Mouse (Mus musculus): ENCODE data around the gene Cdh4. TPM values are rescaled to one million over a fixed set of nuclear protein-coding genes. Genes with fewer than 3 reads are reported as not detected.

The Cdh4 gene
- polyA plus RNA-seq, 1 experiment from 2014 or later, result 23.0 TPM

DNA sequence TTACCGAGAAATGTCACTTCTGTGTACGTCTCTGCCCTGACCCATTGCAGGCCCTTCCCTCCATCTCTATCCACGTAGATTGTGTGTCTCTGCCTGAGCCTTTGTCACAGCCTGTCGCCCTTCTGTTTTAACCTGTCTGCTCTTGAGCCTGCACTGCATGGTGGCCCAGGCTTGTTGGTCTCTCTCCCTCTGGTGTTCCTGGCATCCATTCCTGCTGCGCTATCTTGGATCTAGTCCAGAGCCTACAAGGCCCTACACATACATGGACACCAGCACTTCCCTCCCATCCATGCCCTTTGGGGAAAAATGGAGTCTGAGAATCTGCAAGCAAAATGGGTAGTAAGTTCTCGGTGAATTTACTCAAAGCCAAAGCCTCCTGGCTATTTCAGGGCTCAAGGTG lies 91.0 kb downstream of the Cdh4 start:
- Histone ChIP-seq H3K36me3 (ENCODE audit: insufficient read depth, low read length) (no peaks in the 10 kb centered on the region), H3K9ac (replicated peaks; ENCODE audit: low read length) (no peak overlapping the region), H3K4me2 (replicated peaks; ENCODE audit: low read depth, low read length) (no peak overlapping the region), H3K27me3 (ENCODE audit: insufficient read depth, low read length) (no peaks in the 10 kb centered on the region), H3K27ac (ENCODE audit: low read length) (no peak overlapping the region), H3K4me3 (ENCODE audit: low read length) (no peak overlapping the region), H3K4me1 (ENCODE audit: insufficient read depth, low read length) (peaks cover 14% of the 10 kb centered on the region; the same call in 1 of the 2 replicates), H3K9me3 (ENCODE audit: low read length) (no peaks in the 10 kb centered on the region)
- no peak for ATAC-seq (ENCODE audit: low FRiP score, low TSS enrichment)
- WGBS, result 74% methylated on average over 6 of the region's 6 CpGs

DNA sequence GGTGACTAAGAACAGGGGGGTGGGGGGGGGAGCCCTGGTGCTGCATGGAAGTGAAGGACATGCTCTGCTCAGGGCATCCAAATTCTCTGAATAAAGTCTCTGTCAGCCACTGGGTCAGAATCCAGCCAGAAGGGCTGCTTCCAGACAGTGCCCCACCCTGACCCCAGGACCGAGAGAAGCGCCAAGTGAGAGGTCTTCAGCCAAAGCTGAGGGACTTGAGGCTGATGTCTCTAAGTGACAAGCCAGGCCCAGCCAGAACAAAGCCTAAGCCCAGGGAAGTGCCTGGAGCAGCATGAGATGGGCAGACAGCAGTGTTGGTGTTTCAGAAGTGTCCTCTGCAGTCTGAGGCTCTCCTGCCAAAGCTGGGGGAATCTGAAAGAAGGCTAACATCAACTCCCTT lies 91.7 kb downstream of the Cdh4 start:
- Histone ChIP-seq H3K4me3 (ENCODE audit: low read length) (no peak overlapping the region), H3K27ac (ENCODE audit: low read length) (no peak overlapping the region), H3K9me3 (ENCODE audit: low read length) (no peaks in the 10 kb centered on the region), H3K4me2 (replicated peaks; ENCODE audit: low read depth, low read length) (no peak overlapping the region), H3K27me3 (ENCODE audit: insufficient read depth, low read length) (no peaks in the 10 kb centered on the region), H3K36me3 (ENCODE audit: insufficient read depth, low read length) (no peaks in the 10 kb centered on the region), H3K4me1 (ENCODE audit: insufficient read depth, low read length) (peaks cover 17% of the 10 kb centered on the region), H3K9ac (replicated peaks; ENCODE audit: low read length) (no peak overlapping the region)
- no peak for ATAC-seq (ENCODE audit: low FRiP score, low TSS enrichment)
- WGBS, result 73% methylated on average over 2 of the region's 2 CpGs

DNA sequence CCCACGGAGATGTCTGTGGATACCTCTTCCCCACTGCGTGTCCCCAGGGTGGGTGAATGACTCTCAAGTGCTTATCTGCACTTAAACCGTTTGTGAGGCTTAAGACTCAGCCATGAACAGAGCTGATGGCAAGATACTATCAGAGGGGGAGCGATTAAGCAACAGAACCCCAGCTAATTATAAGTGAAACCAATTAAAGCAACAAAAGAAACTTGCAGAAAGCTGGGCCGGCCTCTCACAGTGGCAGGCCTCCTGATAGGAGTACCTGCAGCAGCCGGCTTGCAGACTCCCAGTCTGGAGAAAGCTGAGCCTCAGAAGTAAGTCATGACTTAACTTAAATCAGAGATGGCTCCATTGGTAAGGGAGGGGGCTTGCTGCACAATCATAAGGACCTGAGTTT lies 93.0 kb downstream of the Cdh4 start:
- Histone ChIP-seq H3K4me1 (ENCODE audit: insufficient read depth, low read length) (peaks cover 30% of the 10 kb centered on the region), H3K27ac (ENCODE audit: low read length) (no peak overlapping the region), H3K9ac (replicated peaks; ENCODE audit: low read length) (no peak overlapping the region), H3K36me3 (ENCODE audit: insufficient read depth, low read length) (no peaks in the 10 kb centered on the region), H3K9me3 (ENCODE audit: low read length) (no peaks in the 10 kb centered on the region), H3K4me3 (ENCODE audit: low read length) (no peak overlapping the region), H3K27me3 (ENCODE audit: insufficient read depth, low read length) (no peaks in the 10 kb centered on the region), H3K4me2 (replicated peaks; ENCODE audit: low read depth, low read length) (no peak overlapping the region)
- no peak for ATAC-seq (ENCODE audit: low FRiP score, low TSS enrichment)
- 35% methylated on average over 6 of the region's 6 CpGs for WGBS

DNA sequence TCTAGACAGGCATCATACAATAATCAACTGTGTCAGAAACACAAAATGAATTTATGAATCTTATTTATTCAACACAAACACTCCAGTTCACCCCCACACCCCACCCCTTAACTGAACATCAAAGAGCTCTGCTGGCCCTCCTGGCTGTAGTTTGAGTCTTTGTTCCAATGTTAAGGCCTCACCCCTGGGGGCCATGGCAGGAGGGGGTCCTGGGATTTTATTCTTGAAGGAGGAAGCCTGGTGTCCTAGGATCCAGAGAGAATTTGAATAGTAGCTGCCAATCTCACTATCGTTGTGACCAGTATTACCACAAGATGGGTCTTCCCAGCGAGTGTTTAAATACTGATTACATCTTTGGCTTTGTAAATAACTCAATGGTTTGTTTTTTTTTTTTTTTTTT lies 94.5 kb downstream of the Cdh4 start:
- WGBS, result 25% methylated on average over 2 of the region's 2 CpGs
- Histone ChIP-seq H3K9me3 (ENCODE audit: low read length) (no peaks in the 10 kb centered on the region), H3K27me3 (ENCODE audit: insufficient read depth, low read length) (no peaks in the 10 kb centered on the region), H3K4me3 (ENCODE audit: low read length) (no peak overlapping the region), H3K27ac (ENCODE audit: low read length) (no peak overlapping the region), H3K4me2 (replicated peaks; ENCODE audit: low read depth, low read length) (no peak overlapping the region), H3K4me1 (ENCODE audit: insufficient read depth, low read length) (peaks cover 31% of the 10 kb centered on the region), H3K36me3 (ENCODE audit: insufficient read depth, low read length) (no peaks in the 10 kb centered on the region), H3K9ac (replicated peaks; ENCODE audit: low read length) (no peak overlapping the region)
- ATAC-seq (ENCODE audit: low FRiP score, low TSS enrichment), result no peak

DNA sequence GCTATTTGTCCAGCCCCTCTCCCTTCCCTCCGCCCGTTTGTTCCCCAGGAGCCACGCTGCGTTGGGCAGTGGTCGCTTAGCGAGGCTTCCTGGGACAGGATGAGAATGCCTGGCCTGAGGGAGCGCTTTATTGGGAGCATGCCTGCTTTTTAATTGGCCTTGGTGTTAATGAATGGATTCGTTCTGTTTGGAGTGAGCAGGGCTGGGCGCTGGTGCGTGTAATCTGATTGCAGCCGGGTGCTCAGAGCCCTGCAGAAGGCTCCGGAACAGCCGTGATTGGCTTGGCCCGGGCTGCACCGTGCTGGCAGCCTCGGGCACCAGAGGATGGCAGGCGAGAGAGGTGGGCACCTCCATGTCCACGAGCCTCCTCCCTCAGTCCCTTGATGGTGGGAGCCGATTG lies 95.2 kb downstream of the Cdh4 start:
- Histone ChIP-seq H3K9me3 (ENCODE audit: low read length) (no peaks in the 10 kb centered on the region), H3K4me3 (ENCODE audit: low read length) (no peak overlapping the region), H3K9ac (replicated peaks; ENCODE audit: low read length) (no peak overlapping the region), H3K27ac (ENCODE audit: low read length) (0 out of 2 replicates have a peak overlapping the region, but pooled peaks have one; percentile 46), H3K4me2 (replicated peaks; ENCODE audit: low read depth, low read length) (peak overlapping the region; percentile 25), H3K4me1 (ENCODE audit: insufficient read depth, low read length) (peaks cover 31% of the 10 kb centered on the region), H3K27me3 (ENCODE audit: insufficient read depth, low read length) (no peaks in the 10 kb centered on the region), H3K36me3 (ENCODE audit: insufficient read depth, low read length) (no peaks in the 10 kb centered on the region)
- WGBS, result 2% methylated on average over 19 of the region's 19 CpGs
- peak; percentile 93 for ATAC-seq (ENCODE audit: low FRiP score, low TSS enrichment)

DNA sequence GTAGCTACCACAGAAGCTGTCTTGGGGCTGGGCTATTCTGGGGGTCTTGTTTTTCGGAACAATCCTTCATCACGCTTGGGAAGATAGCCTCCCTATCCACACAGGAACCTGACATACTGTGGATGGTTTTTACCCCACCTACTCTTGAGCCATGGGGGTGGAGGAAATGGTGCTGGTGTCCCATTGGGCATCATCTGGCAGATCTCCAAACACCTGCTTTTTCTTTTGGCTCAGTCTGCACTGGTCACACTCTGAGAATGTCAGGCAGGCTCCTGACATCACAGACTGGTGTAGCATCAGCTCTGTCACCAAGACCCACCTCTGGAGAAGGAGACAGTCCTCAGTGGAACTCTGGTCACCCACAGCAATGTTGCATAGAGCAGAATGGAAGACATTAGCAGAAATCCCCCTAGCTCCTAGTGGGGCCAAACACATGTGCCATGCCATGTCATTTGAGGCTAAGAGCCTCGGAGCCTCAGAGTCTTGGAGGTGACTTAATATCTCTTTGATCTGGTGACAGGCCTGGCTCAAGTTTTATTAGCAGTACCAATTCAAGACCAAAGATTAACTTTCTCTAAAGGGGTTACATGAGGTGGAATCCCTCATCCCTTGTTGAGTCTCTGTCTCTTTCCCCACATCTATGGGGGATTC lies 95.7 kb downstream of the Cdh4 start:
- H3K36me3 ChIP-seq (ENCODE audit: insufficient read depth, low read length), result no peaks in the 10 kb centered on the region
- H3K27ac ChIP-seq (ENCODE audit: low read length), result peak overlapping the region; percentile 16; the same call in 1 of the 2 replicates
- H3K9me3 ChIP-seq (ENCODE audit: low read length), result no peaks in the 10 kb centered on the region
- peak; percentile 39; the same call in 1 of the 2 replicates for ATAC-seq (ENCODE audit: low FRiP score, low TSS enrichment)
- no peak overlapping the region for H3K4me3 ChIP-seq (ENCODE audit: low read length)
- WGBS, result 16% methylated on average over 3 of the region's 3 CpGs
- no peak overlapping the region for H3K9ac ChIP-seq (replicated peaks; ENCODE audit: low read length)
- no peaks in the 10 kb centered on the region for H3K27me3 ChIP-seq (ENCODE audit: insufficient read depth, low read length)
- H3K4me2 ChIP-seq (replicated peaks; ENCODE audit: low read depth, low read length), result peak overlapping the region; percentile 25
- H3K4me1 ChIP-seq (ENCODE audit: insufficient read depth, low read length), result peaks cover 31% of the 10 kb centered on the region

DNA sequence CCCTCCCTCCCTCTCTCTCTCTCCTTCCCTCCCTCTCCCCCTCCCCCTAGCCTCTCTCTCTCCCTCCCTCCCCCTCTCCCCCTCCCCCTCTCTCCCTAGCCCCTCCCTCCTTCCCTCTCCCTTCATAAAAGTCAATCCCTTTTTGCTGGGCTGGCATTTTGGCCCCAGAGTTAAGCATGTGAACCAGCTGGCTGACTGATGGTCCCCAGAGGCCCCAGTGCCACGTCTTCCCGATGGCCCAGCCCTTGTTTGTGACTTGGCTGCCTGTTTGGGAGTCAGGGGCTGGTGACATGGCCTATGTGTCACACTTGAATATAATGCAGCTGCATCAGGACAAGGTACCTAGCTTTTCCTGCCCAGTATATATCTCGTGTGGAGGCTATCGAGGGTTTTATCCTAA lies 96.3 kb downstream of the Cdh4 start:
- Histone ChIP-seq H3K9ac (replicated peaks; ENCODE audit: low read length) (no peak overlapping the region), H3K36me3 (ENCODE audit: insufficient read depth, low read length) (no peaks in the 10 kb centered on the region), H3K4me3 (ENCODE audit: low read length) (no peak overlapping the region), H3K27ac (ENCODE audit: low read length) (no peak overlapping the region), H3K27me3 (ENCODE audit: insufficient read depth, low read length) (no peaks in the 10 kb centered on the region), H3K4me1 (ENCODE audit: insufficient read depth, low read length) (peaks cover 31% of the 10 kb centered on the region), H3K9me3 (ENCODE audit: low read length) (no peaks in the 10 kb centered on the region), H3K4me2 (replicated peaks; ENCODE audit: low read depth, low read length) (no peak overlapping the region)
- no peak for ATAC-seq (ENCODE audit: low FRiP score, low TSS enrichment)
- WGBS, result 44% methylated on average over 4 of the region's 4 CpGs

DNA sequence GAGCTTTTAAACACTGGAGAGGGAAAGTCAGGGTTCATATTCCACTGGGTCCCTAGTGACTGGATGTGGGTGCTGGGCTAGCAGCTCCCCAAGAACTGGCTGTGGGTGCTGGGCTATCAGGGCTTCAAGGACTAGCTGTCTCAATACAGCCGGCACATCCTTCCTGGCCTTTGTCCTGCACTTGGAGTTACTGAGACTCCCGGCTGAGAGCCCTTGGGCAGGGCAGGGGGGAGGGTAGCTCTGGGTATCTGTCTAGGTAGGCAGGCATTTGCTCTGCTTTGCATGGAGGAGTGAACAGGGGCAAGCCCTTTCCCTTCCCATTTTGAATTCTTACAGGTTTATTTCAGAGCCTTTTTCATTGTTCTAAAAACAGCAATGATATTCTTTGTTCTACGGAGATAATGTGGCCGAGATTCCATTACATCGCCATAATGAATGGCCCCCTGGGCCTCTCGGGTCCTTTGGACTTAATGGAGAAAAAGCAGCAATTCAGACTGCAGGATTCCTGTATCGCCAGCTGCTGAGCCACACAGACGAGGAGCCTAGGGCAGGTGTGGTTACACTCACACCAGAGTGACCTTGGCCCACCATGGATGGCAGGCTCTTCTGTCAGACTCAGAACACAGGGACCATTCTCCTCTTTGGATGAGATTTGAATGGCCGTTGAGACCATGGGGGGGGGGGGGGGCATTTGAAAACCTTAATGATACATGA lies 97.5 kb downstream of the Cdh4 start:
- ATAC-seq (ENCODE audit: low FRiP score, low TSS enrichment), result peak; percentile 40; the same call in 1 of the 2 replicates
- H3K9me3 ChIP-seq (ENCODE audit: low read length), result no peaks in the 10 kb centered on the region

DNA sequence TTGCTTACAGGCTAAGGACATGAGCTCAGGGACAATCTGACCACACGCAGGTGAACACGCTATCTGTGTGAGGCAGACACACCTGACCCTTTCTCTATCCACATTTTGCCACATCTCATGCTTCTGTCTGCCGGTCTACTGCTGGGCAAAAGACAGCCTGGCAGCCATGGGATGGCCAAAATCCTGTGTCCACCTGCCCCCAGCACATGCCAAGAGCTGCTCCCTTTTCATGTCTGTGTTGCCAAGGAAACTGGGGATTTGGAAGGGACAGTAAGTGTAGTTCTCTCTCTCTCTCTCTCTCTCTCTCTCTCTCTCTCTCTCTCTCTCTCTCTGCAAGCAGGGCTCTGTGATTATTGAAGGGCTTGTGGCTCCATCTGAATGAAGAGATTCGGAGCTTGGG lies 98.9 kb downstream of the Cdh4 start:
- H3K4me2 ChIP-seq (replicated peaks; ENCODE audit: low read depth, low read length), result no peak overlapping the region
- H3K27me3 ChIP-seq (ENCODE audit: insufficient read depth, low read length), result no peaks in the 10 kb centered on the region
- WGBS, result 93% methylated on average over 4 of the region's 4 CpGs
- no peaks in the 10 kb centered on the region for H3K9me3 ChIP-seq (ENCODE audit: low read length)
- H3K36me3 ChIP-seq (ENCODE audit: insufficient read depth, low read length), result no peaks in the 10 kb centered on the region
- no peak overlapping the region for H3K9ac ChIP-seq (replicated peaks; ENCODE audit: low read length)
- peaks cover 31% of the 10 kb centered on the region for H3K4me1 ChIP-seq (ENCODE audit: insufficient read depth, low read length)
- H3K4me3 ChIP-seq (ENCODE audit: low read length), result no peak overlapping the region
- no peak overlapping the region for H3K27ac ChIP-seq (ENCODE audit: low read length)
- no peak for ATAC-seq (ENCODE audit: low FRiP score, low TSS enrichment)

More for the DNA sequence above, 97.5 kb downstream of the Cdh4 start:
- peaks cover 31% of the 10 kb centered on the region for H3K4me1 ChIP-seq (ENCODE audit: insufficient read depth, low read length)
- no peaks in the 10 kb centered on the region for H3K27me3 ChIP-seq (ENCODE audit: insufficient read depth, low read length)
- H3K36me3 ChIP-seq (ENCODE audit: insufficient read depth, low read length), result no peaks in the 10 kb centered on the region
- 20% methylated on average over 9 of the region's 9 CpGs for WGBS
- H3K27ac ChIP-seq (ENCODE audit: low read length), result 0 out of 2 replicates have a peak overlapping the region, but pooled peaks have one; percentile 26
- no peak overlapping the region for H3K4me3 ChIP-seq (ENCODE audit: low read length)
- no peak overlapping the region for H3K4me2 ChIP-seq (replicated peaks; ENCODE audit: low read depth, low read length)
- H3K9ac ChIP-seq (replicated peaks; ENCODE audit: low read length), result no peak overlapping the region

DNA sequence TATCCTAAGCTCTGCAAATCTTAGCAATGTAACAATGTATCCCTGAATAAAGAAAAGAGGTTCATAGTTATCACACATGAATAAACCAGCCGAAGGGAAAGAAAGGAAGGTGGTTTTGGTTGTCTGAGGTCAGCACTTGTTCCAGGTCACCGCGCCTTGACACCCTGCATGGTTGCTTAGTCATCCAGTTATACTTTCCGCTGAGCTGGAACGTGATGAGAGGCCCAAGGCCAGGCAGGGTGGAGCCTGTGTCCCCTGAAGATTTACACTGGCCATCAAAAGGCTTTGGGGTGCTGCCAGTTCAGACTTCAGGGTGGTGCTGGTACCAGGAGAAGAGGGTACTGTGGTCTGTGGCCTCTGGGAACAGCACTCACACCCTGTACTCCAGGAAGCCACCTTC lies 105.4 kb downstream of the Cdh4 start:
- 0 out of 2 replicates have a peak overlapping the region, but pooled peaks have one; percentile 25 for H3K27ac ChIP-seq (ENCODE audit: low read length)
- no peak overlapping the region for H3K4me3 ChIP-seq (ENCODE audit: low read length)

More for the DNA sequence above, 105.4 kb downstream of the Cdh4 start:
- WGBS, result 39% methylated on average over 5 of the region's 5 CpGs
- Histone ChIP-seq H3K4me1 (ENCODE audit: insufficient read depth, low read length) (peaks cover 7% of the 10 kb centered on the region), H3K27me3 (ENCODE audit: insufficient read depth, low read length) (no peaks in the 10 kb centered on the region), H3K36me3 (ENCODE audit: insufficient read depth, low read length) (no peaks in the 10 kb centered on the region), H3K9me3 (ENCODE audit: low read length) (no peaks in the 10 kb centered on the region), H3K4me2 (replicated peaks; ENCODE audit: low read depth, low read length) (no peak overlapping the region), H3K9ac (replicated peaks; ENCODE audit: low read length) (no peak overlapping the region)
- peak; percentile 80 for ATAC-seq (ENCODE audit: low FRiP score, low TSS enrichment)

Data from kidney, embryonic 16.5 days (tissue).